Mouse (Mus musculus) E14TG2a.4 (cell line): ENCODE measurements at regions not wholly inside any gene's neighbourhood (a gene's known extent, or its start where the extent isn't known, plus 50 kb on each side); places are given as distances from the start of the nearest gene placed in this dataset.

Source experiments
- CTCF ChIP-seq: conservative IDR thresholded peaks from 2 replicates; pipeline ENCODE4 v1.5.1; 2014; ENCODE audit warnings: low read length
- NANOG ChIP-seq: IDR thresholded peaks from 2 replicates; pipeline ENCODE4 v1.6.1; 2014; ENCODE audit warnings: borderline replicate concordance, low read length, mixed read lengths

- TF ChIP-seq CTCF (no peak), NANOG (no peak)
These were observed 244.5 kb upstream of the Gm49339 start for GRCm38 (mm10) chr10:51235586-51236575.
